ENCODE assay signal across 10 mouse cellular contexts in genomic region chr3:89870472-89871271, GRCm38 (mm10). TPM values are rescaled to one million over a fixed set of nuclear protein-coding genes. Genes with fewer than 3 reads are reported as not detected.
DNase-seq lines count a peak whose midpoint lies in the region; ATAC-seq and TF ChIP-seq lines count a peak whose summit lies in the region.
"Had no signal": no experiment of that assay in that cellular context is flagged by ENCODE, and none has a peak within 500 bp of the region (broad histone marks: within the 10 kb centered on the region; RNA-seq: fewer than 3 reads in every experiment).

No protein-coding gene starts in this region.

- no peaks in the 10 kb centered on the region for H3K36me3 ChIP-seq in lung, embryonic 16.5 days (ENCODE audit: control insufficient read depth, insufficient read depth, low read length)
- H3K36me3 ChIP-seq in lung, postnatal 0 days (ENCODE audit: insufficient read depth, low read length) = no peaks in the 10 kb centered on the region
- H3K36me3 ChIP-seq in liver, postnatal 0 days (replicated peaks; ENCODE audit: insufficient read depth, low read length) = peaks cover 26% of the 10 kb centered on the region
- H3K36me3 ChIP-seq: hindbrain, embryonic 13.5 days had no signal

- TF ChIP-seq EP300 in lung, postnatal 0 days (IDR thresholded peaks at IDR 0.05) = no peak
- TF ChIP-seq EP300 in liver, postnatal 0 days (IDR thresholded peaks at IDR 0.05; ENCODE audit: low read depth) = no peak; the same call in 1 of the 2 replicates

- no peak for TF ChIP-seq CTCF in lung, postnatal 0 days (IDR thresholded peaks at IDR 0.05)
- TF ChIP-seq CTCF in liver, postnatal 0 days (IDR thresholded peaks at IDR 0.05; ENCODE audit: low read depth) = no peak

- H3K4me1 ChIP-seq in lung, embryonic 16.5 days (replicated peaks; ENCODE audit: control insufficient read depth, insufficient read depth, low read length) = peaks cover 28% of the 10 kb centered on the region
- peaks cover 9% of the 10 kb centered on the region; the same call in 1 of the 2 replicates for H3K4me1 ChIP-seq in lung, postnatal 0 days (ENCODE audit: insufficient read depth, low read depth, low read length)
- peaks cover 21% of the 10 kb centered on the region for H3K4me1 ChIP-seq in liver, postnatal 0 days (ENCODE audit: insufficient read depth)

- no peak overlapping the region for H3K27ac ChIP-seq in lung, embryonic 16.5 days (ENCODE audit: low read length)
- no peak overlapping the region for H3K27ac ChIP-seq in lung, postnatal 0 days (ENCODE audit: low read length)
- peak overlapping the region; percentile 75; the same call in 1 of the 2 replicates for H3K27ac ChIP-seq in liver, postnatal 0 days (ENCODE audit: low read depth)
- H3K27ac ChIP-seq: hindbrain, embryonic 13.5 days; macrophage had no signal

- no peak for DNase-seq in lung, postnatal 0 days (ENCODE audit: low spot score)
- DNase-seq in liver, postnatal 0 days = peak; percentile 35
- DNase-seq in thymus, postnatal 4 days = peak; percentile 67
- DNase-seq in gastrocnemius, postnatal 25 days = no peak
- no peak for DNase-seq in right cerebral cortex, postnatal 25 days
- DNase-seq: embryo, embryonic 11 days had no signal

- 0 out of 2 replicates have a peak overlapping the region, but pooled peaks have one; percentile 21 for H3K4me2 ChIP-seq in lung, embryonic 16.5 days (ENCODE audit: low read depth, low read length)
- H3K4me2 ChIP-seq in lung, postnatal 0 days (replicated peaks; ENCODE audit: low read depth, low read length) = no peak overlapping the region
- peak overlapping the region; percentile 48 for H3K4me2 ChIP-seq in liver, postnatal 0 days (ENCODE audit: low read depth, low read length)
- H3K4me2 ChIP-seq: hindbrain, embryonic 13.5 days had no signal

- no peaks in the 10 kb centered on the region for H3K27me3 ChIP-seq in lung, embryonic 16.5 days (ENCODE audit: control insufficient read depth, insufficient read depth, low read depth, low read length)
- H3K27me3 ChIP-seq in lung, postnatal 0 days (replicated peaks; ENCODE audit: insufficient read depth, low read length) = no peaks in the 10 kb centered on the region
- H3K27me3 ChIP-seq in liver, postnatal 0 days (ENCODE audit: insufficient read depth, low read length) = no peaks in the 10 kb centered on the region
- H3K27me3 ChIP-seq: hindbrain, embryonic 13.5 days had no signal

- 0 out of 2 replicates have a peak overlapping the region, but pooled peaks have one; percentile 29 for H3K9ac ChIP-seq in lung, embryonic 16.5 days (ENCODE audit: low read length)
- H3K9ac ChIP-seq in lung, postnatal 0 days (replicated peaks; ENCODE audit: low read depth) = no peak overlapping the region
- H3K9ac ChIP-seq in liver, postnatal 0 days (replicated peaks) = no peak overlapping the region; the same call in 1 of the 2 replicates
- H3K9ac ChIP-seq: hindbrain, embryonic 13.5 days had no signal

- H3K4me3 ChIP-seq in lung, embryonic 16.5 days (ENCODE audit: low read length) = no peak overlapping the region
- no peak overlapping the region for H3K4me3 ChIP-seq in lung, postnatal 0 days (ENCODE audit: low read depth, low read length)
- no peak overlapping the region for H3K4me3 ChIP-seq in liver, postnatal 0 days (ENCODE audit: low read depth, low read length)
- H3K4me3 ChIP-seq: hindbrain, embryonic 13.5 days had no signal

- ATAC-seq in lung, embryonic 16.5 days (ENCODE audit: low read depth) = no peak
- no peak for ATAC-seq in lung, postnatal 0 days
- peak; percentile 18 for ATAC-seq in inflammation-experienced regulatory T-cells, adult 6 months
- ATAC-seq in liver, postnatal 0 days = peak; percentile 62

- 53% methylated on average over 22 of the region's 22 CpGs for WGBS in lung, embryonic 16.5 days
- 68% methylated on average over 22 of the region's 22 CpGs for WGBS in lung, postnatal 0 days
- 73% methylated on average over 22 of the region's 22 CpGs for WGBS in liver, postnatal 0 days (ENCODE audit: insufficient replicate concordance)

- peaks cover 5% of the 10 kb centered on the region; the same call in 1 of the 2 replicates for H3K9me3 ChIP-seq in lung, embryonic 16.5 days (ENCODE audit: control insufficient read depth, low read length)
- no peaks in the 10 kb centered on the region for H3K9me3 ChIP-seq in lung, postnatal 0 days (ENCODE audit: low read length)
- H3K9me3 ChIP-seq in liver, postnatal 0 days (ENCODE audit: low read length) = 0 out of 2 replicates have a peak, but pooled peaks cover 4% of the 10 kb centered on the region
- H3K9me3 ChIP-seq: hindbrain, embryonic 13.5 days had no signal

RNA-seq across cellular contexts. Expression of gene She, which starts 39.5 kb away (rescaled TPM):
- polyA plus RNA-seq in lung, embryonic 16.5 days (2015; fragmentation: Nextera tagmentation; extraction: Ambion mirVana) = 8.8 and 9.3 TPM in 2 replicates
- 11.2 and 12.1 TPM in 2 replicates for polyA plus RNA-seq in lung, postnatal 0 days (2015; fragmentation: Nextera tagmentation; extraction: Ambion mirVana)
- polyA plus RNA-seq in inflammation-experienced regulatory T-cells, adult 6 months (2017; shearing (Covaris generic)) = 10 to 100 TPM in 1 of 3 experiments, 1 to 10 TPM in 2; 3.3 to 10.1 (median 9.1) TPM
- 0.92 and 1.00 TPM in 2 replicates for polyA plus RNA-seq in liver, postnatal 0 days (2015; fragmentation: Nextera tagmentation; extraction: Ambion mirVana)
- total RNA-seq in gastrocnemius, postnatal 25 days (2021) = 1 to 10 TPM; 4.2 to 5.0 TPM
- polyA plus RNA-seq: macrophage had no signal

RNA-seq across cellular contexts. Expression of gene Il6ra, which starts 42.3 kb away (rescaled TPM):
- 5.2 and 5.6 TPM in 2 replicates for polyA plus RNA-seq in lung, embryonic 16.5 days (2015; fragmentation: Nextera tagmentation; extraction: Ambion mirVana)
- 15.7 and 17.9 TPM in 2 replicates for polyA plus RNA-seq in lung, postnatal 0 days (2015; fragmentation: Nextera tagmentation; extraction: Ambion mirVana)
- polyA plus RNA-seq in inflammation-experienced regulatory T-cells, adult 6 months (2017; shearing (Covaris generic)) = 10 to 100 TPM in 2 of 3 experiments, 1 to 10 TPM in 1; 4.6 to 23.5 (median 19.0) TPM
- polyA plus RNA-seq in liver, postnatal 0 days (2015; fragmentation: Nextera tagmentation; extraction: Ambion mirVana) = 10.2 and 11.8 TPM in 2 replicates
- total RNA-seq in gastrocnemius, postnatal 25 days (2021) = 1 to 10 TPM; 3.1 to 4.2 TPM

Comparison
In these comparisons a context has a peak if more than half of its experiments do, and no peak if none do; other contexts are left out.
1. ATAC-seq: peak in inflammation-experienced regulatory T-cells, adult 6 months (single experiment) and liver, postnatal 0 days (single experiment); none in lung, embryonic 16.5 days (single experiment) and lung, postnatal 0 days (single experiment).
2. DNase-seq: peak in liver, postnatal 0 days (single experiment) and thymus, postnatal 4 days (single experiment); none in lung, postnatal 0 days (single experiment), gastrocnemius, postnatal 25 days (single experiment) and right cerebral cortex, postnatal 25 days (single experiment).